Mouse (Mus musculus): ENCODE measurements at regions not wholly inside any gene's neighbourhood (a gene's known extent, or its start where the extent isn't known, plus 50 kb on each side); places are given as distances from the start of the nearest gene placed in this dataset.

DNA sequence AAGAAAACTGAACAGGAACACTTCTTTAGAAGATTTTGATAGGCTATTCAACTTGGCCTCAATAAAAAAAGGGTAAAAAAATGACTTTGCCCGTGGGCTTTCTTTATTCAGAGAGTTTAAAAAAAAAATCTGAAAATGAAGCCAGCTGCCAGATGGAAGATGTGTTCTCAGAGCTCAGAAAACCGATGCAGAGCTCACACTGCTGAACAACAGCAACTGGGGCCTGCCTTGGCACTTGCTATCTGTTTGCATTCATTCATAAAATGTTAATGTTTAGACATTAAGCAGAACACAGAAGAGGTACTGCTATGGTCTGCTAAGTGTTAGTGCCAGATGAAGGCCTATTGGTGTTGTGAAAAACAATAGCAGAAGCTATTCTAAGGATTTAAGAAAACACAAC, 173.8 kb upstream of the Smc2 start:
- H3K36me3 ChIP-seq (ENCODE audit: control insufficient read depth, insufficient read depth, low read length) = no peaks in the 10 kb centered on the region
- TF ChIP-seq POLR2A (IDR thresholded peaks at IDR 0.05; ENCODE audit: borderline replicate concordance, extremely low read depth, insufficient read depth, insufficient read length) = no peak
- H3K9me3 ChIP-seq (ENCODE audit: control insufficient read depth, low read length) = no peaks in the 10 kb centered on the region
- DNase-seq (ENCODE audit: low spot score) = no peak
- no peak overlapping the region for H3K9ac ChIP-seq (ENCODE audit: low read depth, low read length, severe bottlenecking)
- H3K4me2 ChIP-seq (replicated peaks; ENCODE audit: low read depth, low read length, severe bottlenecking) = no peak overlapping the region
- no peak overlapping the region for H3K27ac ChIP-seq (replicated peaks; ENCODE audit: low read depth, low read length)
- WGBS = 30% methylated on average over 2 of the region's 2 CpGs
- H3K4me3 ChIP-seq (replicated peaks; ENCODE audit: low read length) = no peak overlapping the region
- H3K27me3 ChIP-seq (ENCODE audit: control insufficient read depth, insufficient read depth, low read length) = no peaks in the 10 kb centered on the region
- ATAC-seq (ENCODE audit: low FRiP score, low read depth) = no peak
- no peaks in the 10 kb centered on the region; the same call in 1 of the 2 replicates for H3K4me1 ChIP-seq (ENCODE audit: control insufficient read depth, insufficient read depth, low read length)

DNA sequence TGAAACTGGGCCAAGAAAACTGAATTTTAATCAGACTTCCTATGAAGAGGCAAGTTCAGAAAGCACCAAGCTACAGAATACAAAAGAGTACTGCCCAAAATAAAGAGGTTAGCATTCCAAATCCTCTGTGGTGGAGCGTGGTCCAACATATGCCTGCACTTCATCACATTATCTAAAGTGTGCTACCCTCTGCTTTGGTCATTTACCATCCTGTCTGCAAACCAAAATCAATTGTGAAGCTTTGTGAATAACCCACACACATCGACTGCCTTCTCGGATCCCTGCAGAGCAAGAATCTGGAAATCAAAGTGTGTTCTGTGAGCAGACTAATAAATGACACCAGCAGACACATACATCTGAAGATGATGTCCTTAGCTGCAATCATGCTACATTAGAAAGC, 156.6 kb upstream of the Smc2 start:
- no peaks in the 10 kb centered on the region for H3K9me3 ChIP-seq (ENCODE audit: control insufficient read depth, low read length)
- ATAC-seq (ENCODE audit: low FRiP score, low read depth) (no peak), DNase-seq (ENCODE audit: low spot score) (no peak)
- no peak overlapping the region for H3K27ac ChIP-seq (replicated peaks; ENCODE audit: low read depth, low read length)
- no peaks in the 10 kb centered on the region for H3K27me3 ChIP-seq (ENCODE audit: control insufficient read depth, insufficient read depth, low read length)
- no peak for TF ChIP-seq POLR2A (IDR thresholded peaks at IDR 0.05; ENCODE audit: borderline replicate concordance, extremely low read depth, insufficient read depth, insufficient read length)
- H3K36me3 ChIP-seq (ENCODE audit: control insufficient read depth, insufficient read depth, low read length) = no peaks in the 10 kb centered on the region
- H3K9ac ChIP-seq (ENCODE audit: low read depth, low read length, severe bottlenecking) = no peak overlapping the region
- WGBS = 58% methylated on average over 3 of the region's 3 CpGs
- no peak overlapping the region for H3K4me3 ChIP-seq (replicated peaks; ENCODE audit: low read length)
- H3K4me2 ChIP-seq (replicated peaks; ENCODE audit: low read depth, low read length, severe bottlenecking) = no peak overlapping the region
- H3K4me1 ChIP-seq (ENCODE audit: control insufficient read depth, insufficient read depth, low read length) = no peaks in the 10 kb centered on the region

DNA sequence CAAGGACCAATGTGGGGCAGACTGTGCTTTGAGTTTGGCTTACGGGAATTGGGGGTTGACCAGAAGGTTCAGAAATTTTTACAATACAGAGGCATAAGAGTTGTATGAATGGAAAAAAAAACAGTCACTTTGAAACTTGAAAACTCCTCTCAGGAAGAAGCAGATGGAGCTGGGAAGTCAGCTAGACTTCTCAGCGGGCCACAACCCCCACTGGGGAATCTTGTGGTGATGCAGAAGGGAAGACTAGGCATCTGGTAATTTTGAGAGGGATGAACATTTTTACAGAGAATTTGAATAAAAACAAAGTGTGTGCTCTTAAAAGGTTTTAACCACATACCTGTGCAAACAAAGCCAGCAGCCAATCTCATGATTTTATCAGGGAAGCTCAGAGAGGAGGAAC, 154.1 kb upstream of the Smc2 start:
- 79% methylated on average over 2 of the region's 2 CpGs for WGBS
- DNase-seq (ENCODE audit: low spot score) (no peak), ATAC-seq (ENCODE audit: low FRiP score, low read depth) (no peak)
- H3K4me3 ChIP-seq (replicated peaks; ENCODE audit: low read length) = no peak overlapping the region
- no peaks in the 10 kb centered on the region for H3K27me3 ChIP-seq (ENCODE audit: control insufficient read depth, insufficient read depth, low read length)
- H3K9ac ChIP-seq (ENCODE audit: low read depth, low read length, severe bottlenecking) = no peak overlapping the region
- H3K4me1 ChIP-seq (ENCODE audit: control insufficient read depth, insufficient read depth, low read length) = no peaks in the 10 kb centered on the region
- H3K36me3 ChIP-seq (ENCODE audit: control insufficient read depth, insufficient read depth, low read length) = no peaks in the 10 kb centered on the region
- no peak for TF ChIP-seq POLR2A (IDR thresholded peaks at IDR 0.05; ENCODE audit: borderline replicate concordance, extremely low read depth, insufficient read depth, insufficient read length)
- H3K4me2 ChIP-seq (replicated peaks; ENCODE audit: low read depth, low read length, severe bottlenecking) = no peak overlapping the region
- no peaks in the 10 kb centered on the region for H3K9me3 ChIP-seq (ENCODE audit: control insufficient read depth, low read length)
- H3K27ac ChIP-seq (replicated peaks; ENCODE audit: low read depth, low read length) = no peak overlapping the region

DNA sequence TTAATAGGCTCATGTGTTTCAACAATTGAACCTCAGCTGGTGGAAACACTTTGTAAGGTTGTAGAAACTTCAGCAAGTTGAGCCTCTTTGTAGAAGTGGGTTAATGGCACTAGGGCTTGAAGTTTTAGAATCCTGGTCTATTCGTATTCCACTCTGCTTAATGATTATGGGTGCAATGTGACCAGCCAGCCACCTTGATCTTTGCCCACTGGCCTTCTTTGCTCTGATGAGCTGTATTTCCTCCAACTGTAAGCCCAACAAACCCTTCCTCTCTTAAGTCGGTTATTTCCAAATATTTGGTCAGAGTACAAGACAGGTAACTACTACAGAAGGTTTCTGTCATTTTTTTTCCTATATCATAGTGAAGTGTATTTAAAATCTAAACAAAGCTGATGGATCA, 145.4 kb upstream of the Smc2 start:
- Histone ChIP-seq H3K4me2 (replicated peaks; ENCODE audit: low read depth, low read length, severe bottlenecking) (no peak overlapping the region), H3K9ac (ENCODE audit: low read depth, low read length, severe bottlenecking) (no peak overlapping the region), H3K4me3 (replicated peaks; ENCODE audit: low read length) (no peak overlapping the region), H3K36me3 (ENCODE audit: control insufficient read depth, insufficient read depth, low read length) (no peaks in the 10 kb centered on the region), H3K27ac (replicated peaks; ENCODE audit: low read depth, low read length) (no peak overlapping the region), H3K4me1 (ENCODE audit: control insufficient read depth, insufficient read depth, low read length) (no peaks in the 10 kb centered on the region), H3K27me3 (ENCODE audit: control insufficient read depth, insufficient read depth, low read length) (no peaks in the 10 kb centered on the region), H3K9me3 (ENCODE audit: control insufficient read depth, low read length) (no peaks in the 10 kb centered on the region)
- TF ChIP-seq POLR2A (IDR thresholded peaks at IDR 0.05; ENCODE audit: borderline replicate concordance, extremely low read depth, insufficient read depth, insufficient read length) = no peak
- ATAC-seq (ENCODE audit: low FRiP score, low read depth) = no peak
- no peak for DNase-seq (ENCODE audit: low spot score)
- WGBS = 85% methylated on average over 2 of the region's 2 CpGs

DNA sequence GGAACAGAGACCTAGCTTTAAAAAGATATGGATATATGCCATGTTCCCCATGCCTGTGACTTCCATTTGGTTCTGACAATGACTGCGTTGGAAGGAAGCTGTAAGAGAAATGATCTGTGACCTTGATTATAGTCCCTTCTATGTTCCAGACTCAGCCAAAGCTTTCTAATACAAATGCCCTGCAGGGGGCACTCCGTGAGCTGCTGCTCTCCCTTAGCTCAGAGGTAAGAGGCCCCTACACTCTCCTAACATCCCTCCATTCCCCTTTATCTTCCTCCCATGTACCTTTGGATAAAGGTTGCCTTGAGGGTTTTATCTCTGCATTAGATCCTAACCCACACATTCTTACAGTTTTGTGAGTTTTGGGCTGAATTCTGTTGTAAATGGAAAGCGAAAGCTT, 139.8 kb upstream of the Smc2 start:
- no peak overlapping the region for H3K4me3 ChIP-seq (replicated peaks; ENCODE audit: low read length)
- H3K4me1 ChIP-seq (ENCODE audit: control insufficient read depth, insufficient read depth, low read length) = no peaks in the 10 kb centered on the region
- H3K27me3 ChIP-seq (ENCODE audit: control insufficient read depth, insufficient read depth, low read length) = no peaks in the 10 kb centered on the region
- ATAC-seq (ENCODE audit: low FRiP score, low read depth) (no peak), DNase-seq (ENCODE audit: low spot score) (no peak)
- H3K4me2 ChIP-seq (replicated peaks; ENCODE audit: low read depth, low read length, severe bottlenecking) = no peak overlapping the region
- WGBS = 57% methylated on average over 3 of the region's 3 CpGs
- H3K9ac ChIP-seq (ENCODE audit: low read depth, low read length, severe bottlenecking) = no peak overlapping the region
- TF ChIP-seq POLR2A (IDR thresholded peaks at IDR 0.05; ENCODE audit: borderline replicate concordance, extremely low read depth, insufficient read depth, insufficient read length) = no peak
- no peak overlapping the region for H3K27ac ChIP-seq (replicated peaks; ENCODE audit: low read depth, low read length)
- no peaks in the 10 kb centered on the region for H3K36me3 ChIP-seq (ENCODE audit: control insufficient read depth, insufficient read depth, low read length)
- no peaks in the 10 kb centered on the region for H3K9me3 ChIP-seq (ENCODE audit: control insufficient read depth, low read length)

DNA sequence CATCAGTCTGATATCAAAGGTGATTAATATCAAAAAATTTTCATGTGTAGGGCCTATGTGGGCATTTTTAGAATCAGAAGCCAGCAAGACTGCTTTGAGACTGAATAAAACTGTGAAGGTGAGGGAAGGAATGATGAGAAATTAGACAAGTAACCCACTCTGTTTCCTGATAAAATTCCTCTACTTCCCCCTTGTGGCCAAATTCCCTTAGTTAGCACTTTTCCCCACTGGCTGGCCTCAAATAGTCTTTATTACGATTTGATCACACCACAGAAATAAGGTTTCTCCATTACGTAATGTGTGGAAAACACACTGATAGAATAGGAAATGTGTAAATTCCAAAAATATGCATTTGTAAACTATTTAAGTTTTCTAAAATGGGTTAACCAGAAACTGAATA, 137.4 kb upstream of the Smc2 start:
- H3K9me3 ChIP-seq (ENCODE audit: control insufficient read depth, low read length) = no peaks in the 10 kb centered on the region
- no peak for TF ChIP-seq POLR2A (IDR thresholded peaks at IDR 0.05; ENCODE audit: borderline replicate concordance, extremely low read depth, insufficient read depth, insufficient read length)
- no peaks in the 10 kb centered on the region for H3K36me3 ChIP-seq (ENCODE audit: control insufficient read depth, insufficient read depth, low read length)
- no peak overlapping the region for H3K9ac ChIP-seq (ENCODE audit: low read depth, low read length, severe bottlenecking)
- DNase-seq (ENCODE audit: low spot score) (peak; percentile 49), ATAC-seq (ENCODE audit: low FRiP score, low read depth) (no peak)
- 50% methylated on average over 2 of the region's 2 CpGs for WGBS
- no peak overlapping the region for H3K4me3 ChIP-seq (replicated peaks; ENCODE audit: low read length)
- H3K4me1 ChIP-seq (ENCODE audit: control insufficient read depth, insufficient read depth, low read length) = no peaks in the 10 kb centered on the region
- H3K4me2 ChIP-seq (replicated peaks; ENCODE audit: low read depth, low read length, severe bottlenecking) = no peak overlapping the region
- H3K27me3 ChIP-seq (ENCODE audit: control insufficient read depth, insufficient read depth, low read length) = no peaks in the 10 kb centered on the region
- H3K27ac ChIP-seq (replicated peaks; ENCODE audit: low read depth, low read length) = no peak overlapping the region
